Mouse (Mus musculus) ES-Bruce4 (cell line): ENCODE measurements at regions not wholly inside any gene's neighbourhood (a gene's known extent, or its start where the extent isn't known, plus 50 kb on each side); places are given as distances from the start of the nearest gene placed in this dataset.

Experiments used
- CTCF ChIP-seq: IDR thresholded peaks from one replicate; pipeline ENCODE4 v1.8.1; 2011; ENCODE audit warnings: low read depth, low read length
- POLR2A ChIP-seq: IDR thresholded peaks from one replicate; pipeline ENCODE4 v1.8.1; 2011; ENCODE audit warnings: low read length; ENCODE audit not compliant: insufficient read depth

DNA sequence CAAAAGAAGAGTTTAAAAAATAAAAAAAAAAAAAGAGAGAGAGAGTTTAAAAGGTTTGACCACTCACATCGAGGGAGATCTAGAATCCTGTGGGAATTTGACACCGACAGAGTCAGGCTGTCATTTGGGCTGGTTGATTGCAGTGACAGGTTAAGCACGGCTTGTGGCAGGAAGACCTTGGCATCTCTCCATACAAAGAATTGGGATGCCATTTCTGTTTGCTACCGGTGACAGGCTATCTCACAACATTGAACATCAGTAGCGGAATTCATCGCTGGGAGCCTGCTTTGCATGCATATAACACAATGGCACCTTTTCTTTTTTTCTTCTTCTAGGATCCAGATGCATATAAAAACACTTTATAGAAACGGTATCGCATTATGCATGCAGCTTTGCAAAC is 53.7 kb upstream of the Gm26657 start:
- TF ChIP-seq POLR2A (no peak), CTCF (no peak)
